Mouse (Mus musculus): Measurements from ENCODE around the gene Ntn1.

DNA sequence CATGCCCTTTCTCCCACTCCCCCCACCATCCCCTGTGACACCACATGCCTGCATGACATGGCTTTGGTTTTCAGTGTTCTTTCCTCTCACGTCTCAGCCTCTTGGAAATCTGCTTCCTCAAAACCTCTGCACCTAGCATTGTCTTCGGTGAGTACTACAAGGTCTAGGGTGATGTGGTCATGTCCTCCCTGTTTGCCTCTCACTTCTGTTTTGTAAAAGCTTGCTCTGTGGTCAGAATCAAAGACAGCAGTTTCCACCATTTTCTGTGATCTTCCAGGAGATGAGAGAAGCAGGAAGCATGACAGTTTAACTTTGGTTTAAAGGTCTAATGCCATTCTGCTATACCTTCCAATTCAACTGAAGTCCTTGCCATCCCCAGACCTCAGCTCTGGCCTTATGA, 46.6 kb upstream of the Ntn1 start:
- TF ChIP-seq POLR2A (IDR thresholded peaks at IDR 0.05; ENCODE audit: low read depth, low read length) (no peak), CTCF (conservative IDR thresholded peaks at IDR 0.05; ENCODE audit: insufficient read depth, insufficient read length, low read depth, low read length) (no peak)

Measured in kidney, adult 2 months (tissue).